Mouse (Mus musculus): Measurements from ENCODE around the gene Fubp1.

Fubp1 gene

GRCm38 (mm10) chr3:152277912-152278311 is 67.7 kb downstream of the Fubp1 start:
- DNase-seq (ENCODE audit: low spot score): no peak

GRCm38 (mm10) chr3:152278431-152278830 is 68.2 kb downstream of the Fubp1 start:
- no peak for DNase-seq (ENCODE audit: low spot score)

GRCm38 (mm10) chr3:152282126-152282525 is 71.9 kb downstream of the Fubp1 start:
- no peak for DNase-seq (ENCODE audit: low spot score)

GRCm38 (mm10) chr3:152284306-152284705 is 74.1 kb downstream of the Fubp1 start:
- no peak for DNase-seq (ENCODE audit: low spot score)

GRCm38 (mm10) chr3:152284759-152285158 is 74.5 kb downstream of the Fubp1 start:
- no peak for DNase-seq (ENCODE audit: low spot score)

Measured in retina, embryonic 14.5 days (tissue).